Mouse (Mus musculus) left cerebral cortex, postnatal 4 days (tissue): ENCODE data around the gene Ciao2b. TPM values are rescaled to one million over a fixed set of nuclear protein-coding genes. Genes with fewer than 3 reads are reported as not detected.

ENCODE experiments used
- DNase-seq: peaks from one replicate; pipeline ENCODE4 v3.0.0-alpha.2; 2022
- intact Hi-C: fragments of 180-260 bp; cut with DNase I; formaldehyde crosslinking; loops from one replicate; pipeline ENCODE4 v1.15.1; 2025
- total RNA-seq, 2 experiments: library from RNA; stranded (reverse); gene quantifications; 2 replicates each; pipeline ENCODE4 v1.2.3; 2021

The Ciao2b gene
- total RNA-seq, 2 experiments from 2014 or later = 34.7 to 39.2 TPM

DNA sequence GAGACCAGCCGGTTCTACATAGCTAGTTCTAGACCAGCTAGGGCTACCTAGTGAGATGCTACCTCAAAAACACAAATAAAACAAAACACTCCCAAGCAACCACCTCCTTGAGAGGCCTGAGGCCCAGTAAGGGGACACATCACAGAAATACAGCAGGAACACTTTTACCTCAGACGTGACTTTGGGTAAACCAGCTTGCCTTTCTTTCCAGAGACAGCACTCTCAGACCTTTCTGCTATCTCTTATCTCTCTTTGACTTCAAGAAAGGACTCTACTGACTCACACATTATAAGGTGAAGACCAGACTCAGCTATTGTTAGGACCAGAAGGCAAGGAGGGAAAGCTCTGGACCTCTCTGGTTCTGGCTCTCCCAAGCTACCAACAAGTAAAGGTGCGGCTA is 51.5 kb downstream of the Ciao2b start:
- intact Hi-C loops = no loop called here
- no peak for DNase-seq

Other genes with a start within 250 kb of the Ciao2b start
- 10 to 100 TPM; 47.2 to 48.3 TPM for gene Cmtm4, start 246.2 kb downstream of the Ciao2b start, total RNA-seq
- 100 to 1,000 TPM; 168 to 169 TPM for gene Dync1li2, start 198.9 kb downstream of the Ciao2b start, total RNA-seq
- under 1 TPM; 0.74 to 0.94 TPM for gene Terb1, start 132.1 kb downstream of the Ciao2b start, total RNA-seq
- gene Nae1, start 107.3 kb downstream of the Ciao2b start, total RNA-seq = 10 to 100 TPM; 57.5 to 62.9 TPM
- gene Car7, start 107.3 kb downstream of the Ciao2b start, total RNA-seq = 1 to 10 TPM; 3.8 to 4.6 TPM
- 10 to 100 TPM; 13.0 to 13.6 TPM for gene Pdp2, start 50.5 kb downstream of the Ciao2b start, total RNA-seq
- gene Cdh16, start 17.6 kb downstream of the Ciao2b start, total RNA-seq = not detected
- gene Rrad, start 10.6 kb downstream of the Ciao2b start, total RNA-seq = 1 to 10 TPM; 3.2 to 3.3 TPM
- not detected for gene Ces2a, start 92.0 kb upstream of the Ciao2b start, total RNA-seq
- under 1 TPM; 0.18 to 0.26 TPM for gene Ces2b, start 189.6 kb upstream of the Ciao2b start, total RNA-seq
- gene Ces2c, start 205.1 kb upstream of the Ciao2b start, total RNA-seq = not detected